Mouse (Mus musculus) stomach, embryonic 16.5 days (tissue): ENCODE results near the gene Neurl1b. TPM values are rescaled to one million over a fixed set of nuclear protein-coding genes. Genes with fewer than 3 reads are reported as not detected.

Source experiments
- ATAC-seq: fragments of 200-750 bp; cut with Nextera tagmentation; 2 replicates; pipeline ENCODE4 v1.8.0; 2017; ENCODE audit warnings: moderate number of reproducible peaks, moderate TSS enrichment; ENCODE audit not compliant: insufficient read depth, low FRiP score
- H3K27ac ChIP-seq: fragments of 300-500 bp; sonication (generic); 2 replicates; pipeline ENCODE4 v1.5.1; 2014; ENCODE audit warnings: low read length
- H3K27me3 ChIP-seq: fragments of 300-500 bp; sonication (generic); 2 replicates; pipeline ENCODE4 v1.6.1; 2014; ENCODE audit warnings: low read length, control low read depth, mixed read lengths; ENCODE audit not compliant: control insufficient read depth, insufficient read depth
- H3K36me3 ChIP-seq: fragments of 300-500 bp; sonication (generic); 2 replicates; pipeline ENCODE4 v1.6.1; 2014; ENCODE audit warnings: low read length; ENCODE audit not compliant: control insufficient read depth, insufficient read depth
- H3K4me1 ChIP-seq: fragments of 300-500 bp; sonication (generic); 2 replicates; pipeline ENCODE4 v1.6.1; 2014; ENCODE audit warnings: low read length, control low read depth, mixed read lengths; ENCODE audit not compliant: control insufficient read depth, insufficient read depth
- H3K4me2 ChIP-seq: fragments of 300-500 bp; sonication (generic); 2 replicates; pipeline ENCODE4 v1.6.1; 2014; ENCODE audit warnings: low read depth, low read length, mixed read lengths
- H3K4me3 ChIP-seq: fragments of 300-500 bp; sonication (generic); replicated peaks from 2 replicates; pipeline ENCODE4 v1.5.1; 2014; ENCODE audit warnings: mild to moderate bottlenecking, low read length
- H3K9ac ChIP-seq: fragments of 300-500 bp; sonication (generic); 2 replicates; pipeline ENCODE4 v1.6.1; 2014; ENCODE audit warnings: low read length
- H3K9me3 ChIP-seq: fragments of 300-500 bp; sonication (generic); replicated peaks from 2 replicates; pipeline ENCODE4 v1.6.1; 2016; ENCODE audit warnings: low read length, control low read depth; ENCODE audit not compliant: control insufficient read depth
- WGBS: fragments of 180-500 bp; shearing (Covaris S2); extraction: QIAGEN DNeasy Blood & Tissue Kit; methylation state at CpG from one replicate; pipeline ENCODE4 v1.1.7; 2014; 5-methylcytosine and 5-hydroxymethylcytosine counted together
- polyA plus RNA-seq: library from polyadenylated mRNA; unstranded; fragments of >200 nt; fragmentation: Nextera tagmentation; extraction: Ambion mirVana; gene quantifications from 2 replicates; pipeline ENCODE4 v1.2.1, GENCODE M21; 2015

Neurl1b gene
- polyA plus RNA-seq, 1 experiment from 2014 or later = 2.9 TPM

DNA sequence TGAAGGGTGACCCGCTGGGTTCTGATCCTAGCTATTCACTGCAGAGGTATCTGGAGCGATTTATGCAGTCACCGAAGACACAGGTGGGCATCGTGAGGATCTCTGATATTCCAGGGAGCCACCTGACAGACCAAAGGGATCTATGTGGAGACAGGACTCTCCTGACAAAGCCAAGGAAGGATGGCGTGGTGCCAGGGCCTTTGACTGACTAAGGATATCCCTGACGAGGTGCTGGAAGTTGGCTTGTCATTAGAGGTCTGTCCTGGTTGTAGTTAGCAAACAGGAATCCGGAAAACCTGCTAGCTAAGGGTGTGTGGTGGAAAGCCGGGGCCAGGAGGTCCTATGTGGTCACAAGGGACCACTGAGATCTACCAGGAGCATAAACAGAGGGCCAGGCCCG is 25.4 kb upstream of the Neurl1b start:
- ATAC-seq = no peak
- Histone ChIP-seq H3K36me3 (no peaks in the 10 kb centered on the region), H3K9ac (no peak overlapping the region), H3K4me1 (0 out of 2 replicates have a peak, but pooled peaks cover 4% of the 10 kb centered on the region), H3K4me3 (no peak overlapping the region), H3K27me3 (no peaks in the 10 kb centered on the region), H3K4me2 (no peak overlapping the region), H3K9me3 (no peaks in the 10 kb centered on the region), H3K27ac (no peak overlapping the region)
- 80% methylated on average over 9 of the region's 9 CpGs for WGBS

DNA sequence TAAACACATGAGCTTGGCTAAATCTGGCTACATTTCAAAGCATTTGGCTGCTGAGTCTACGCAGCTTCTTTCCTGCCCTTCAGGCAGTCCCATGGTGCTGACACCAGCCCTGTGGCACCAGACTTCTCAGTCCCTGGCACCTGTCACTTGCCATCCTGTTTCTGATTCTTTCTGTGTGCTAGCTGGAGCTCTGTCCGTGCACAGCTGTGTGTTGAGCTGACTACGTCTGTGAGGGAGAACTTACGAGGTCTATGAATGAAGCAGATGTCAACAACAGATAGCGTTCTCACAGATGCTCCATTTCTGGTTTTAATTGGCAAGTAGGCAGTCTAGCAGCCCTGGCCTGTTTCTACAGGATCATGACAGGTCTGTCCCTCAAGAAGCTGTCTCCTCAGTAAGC is 24.0 kb upstream of the Neurl1b start:
- ATAC-seq = no peak
- WGBS = 60% methylated on average over 5 of the region's 5 CpGs
- no peak overlapping the region for H3K4me3 ChIP-seq

GRCm38 (mm10) chr17:26392355-26392754 is 22.3 kb upstream of the Neurl1b start:
- ATAC-seq = no peak
- H3K9ac ChIP-seq = no peak overlapping the region
- peaks cover under 1% of the 10 kb centered on the region; the same call in 1 of the 2 replicates for H3K4me1 ChIP-seq
- H3K36me3 ChIP-seq = no peaks in the 10 kb centered on the region
- WGBS = 80% methylated on average over 7 of the region's 7 CpGs
- no peak overlapping the region for H3K27ac ChIP-seq
- no peak overlapping the region for H3K4me2 ChIP-seq
- H3K4me3 ChIP-seq = no peak overlapping the region
- no peaks in the 10 kb centered on the region for H3K27me3 ChIP-seq
- H3K9me3 ChIP-seq = no peaks in the 10 kb centered on the region

More for the DNA sequence above, 24.0 kb upstream of the Neurl1b start:
- Histone ChIP-seq H3K27ac (no peak overlapping the region), H3K9me3 (no peaks in the 10 kb centered on the region), H3K27me3 (no peaks in the 10 kb centered on the region), H3K9ac (no peak overlapping the region), H3K36me3 (no peaks in the 10 kb centered on the region), H3K4me2 (no peak overlapping the region), H3K4me1 (0 out of 2 replicates have a peak, but pooled peaks cover 4% of the 10 kb centered on the region)

DNA sequence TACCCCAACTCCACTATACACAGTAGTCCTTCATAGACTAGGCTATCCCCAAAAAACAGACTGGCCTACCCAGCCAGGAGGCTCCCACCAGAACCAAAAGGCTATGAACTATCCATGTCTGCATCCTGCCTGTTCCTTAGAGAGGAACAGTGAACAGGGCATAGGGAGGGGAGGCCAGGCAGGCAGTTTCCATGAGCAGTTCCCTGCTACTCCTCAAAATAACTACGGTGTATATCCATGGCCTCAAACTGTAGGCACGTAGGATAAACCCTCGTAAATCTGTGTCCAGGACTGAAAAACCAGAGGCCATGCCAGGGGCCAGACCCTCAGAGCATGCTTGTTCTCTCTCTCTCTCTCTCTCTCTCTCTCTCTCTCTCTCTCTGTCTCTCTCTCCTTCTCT is 17.9 kb upstream of the Neurl1b start:
- WGBS = 50% methylated on average over 3 of the region's 3 CpGs
- Histone ChIP-seq H3K4me2 (no peak overlapping the region), H3K9ac (no peak overlapping the region), H3K36me3 (no peaks in the 10 kb centered on the region), H3K9me3 (no peaks in the 10 kb centered on the region; the same call in 1 of the 2 replicates), H3K27me3 (no peaks in the 10 kb centered on the region), H3K4me3 (no peak overlapping the region), H3K27ac (peak overlapping the region; percentile 58), H3K4me1 (no peaks in the 10 kb centered on the region; the same call in 1 of the 2 replicates)
- ATAC-seq = peak; percentile 42; the same call in 1 of the 2 replicates

- Histone ChIP-seq H3K36me3 (no peaks in the 10 kb centered on the region), H3K27ac (peak overlapping the region; percentile 58), H3K4me1 (no peaks in the 10 kb centered on the region; the same call in 1 of the 2 replicates), H3K4me3 (no peak overlapping the region), H3K27me3 (no peaks in the 10 kb centered on the region), H3K9me3 (no peaks in the 10 kb centered on the region; the same call in 1 of the 2 replicates), H3K9ac (peak overlapping the region; percentile 42; the same call in 1 of the 2 replicates), H3K4me2 (no peak overlapping the region)
- WGBS = 23% methylated on average over 6 of the region's 6 CpGs
- peak; percentile 82; the same call in 1 of the 2 replicates for ATAC-seq
Measured at GRCm38 (mm10) chr17:26397339-26397738, 17.3 kb upstream of the Neurl1b start.

- H3K4me3 ChIP-seq = no peak overlapping the region
- H3K9me3 ChIP-seq = no peaks in the 10 kb centered on the region; the same call in 1 of the 2 replicates
- no peaks in the 10 kb centered on the region for H3K27me3 ChIP-seq
- H3K9ac ChIP-seq = no peak overlapping the region
- WGBS = 79% methylated on average over 10 of the region's 10 CpGs
- no peaks in the 10 kb centered on the region for H3K36me3 ChIP-seq
- no peak overlapping the region for H3K4me2 ChIP-seq
- ATAC-seq = no peak
- no peak overlapping the region for H3K27ac ChIP-seq
- H3K4me1 ChIP-seq = no peaks in the 10 kb centered on the region
Measured at GRCm38 (mm10) chr17:26405340-26406100, 9.1 kb upstream of the Neurl1b start.

DNA sequence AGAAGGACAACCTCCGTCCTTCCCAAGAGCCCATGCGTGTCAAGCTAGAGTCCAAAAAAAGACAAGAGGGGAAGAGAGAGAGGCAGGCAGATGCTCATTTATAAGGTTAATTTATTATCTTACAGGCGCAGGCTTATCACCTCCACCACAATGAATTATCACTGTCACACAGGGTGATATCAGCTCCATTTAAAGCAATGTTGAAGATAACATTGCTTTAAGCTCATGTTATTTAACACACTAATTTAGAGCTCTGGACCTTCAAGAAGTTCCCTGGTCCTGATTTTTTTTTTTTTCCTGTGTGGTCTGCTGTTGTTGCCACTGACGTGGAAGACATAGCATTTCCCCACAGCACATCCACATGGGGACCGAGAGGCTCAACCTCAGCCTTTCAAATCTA is 1.7 kb upstream of the Neurl1b start:
- no peak overlapping the region for H3K27ac ChIP-seq
- no peak overlapping the region for H3K4me3 ChIP-seq
- ATAC-seq = no peak
- no peaks in the 10 kb centered on the region; the same call in 1 of the 2 replicates for H3K27me3 ChIP-seq
- H3K36me3 ChIP-seq = no peaks in the 10 kb centered on the region
- 70% methylated on average over 5 of the region's 5 CpGs for WGBS
- H3K4me1 ChIP-seq = peaks cover 9% of the 10 kb centered on the region; the same call in 1 of the 2 replicates
- no peak overlapping the region for H3K9ac ChIP-seq
- H3K4me2 ChIP-seq = no peak overlapping the region
- no peaks in the 10 kb centered on the region for H3K9me3 ChIP-seq

GRCm38 (mm10) chr17:26414184-26414522 is 476 bp upstream of the Neurl1b start:
- H3K4me2 ChIP-seq = peak overlapping the region; percentile 95
- WGBS = 6% methylated on average over 5 of the region's 5 CpGs
- peak overlapping the region; percentile 85 for H3K4me3 ChIP-seq
- no peaks in the 10 kb centered on the region; the same call in 1 of the 2 replicates for H3K27me3 ChIP-seq
- no peak overlapping the region for H3K27ac ChIP-seq
- peaks cover 9% of the 10 kb centered on the region; the same call in 1 of the 2 replicates for H3K4me1 ChIP-seq
- ATAC-seq = no peak
- H3K9ac ChIP-seq = peak overlapping the region; percentile 91
- H3K36me3 ChIP-seq = no peaks in the 10 kb centered on the region
- no peaks in the 10 kb centered on the region for H3K9me3 ChIP-seq

GRCm38 (mm10) chr17:26415355-26415865 is 781 bp downstream of the Neurl1b start:
- H3K4me1 ChIP-seq = peaks cover 9% of the 10 kb centered on the region; the same call in 1 of the 2 replicates
- peak overlapping the region; percentile 95 for H3K4me2 ChIP-seq
- H3K9ac ChIP-seq = peak overlapping the region; percentile 91
- H3K27ac ChIP-seq = peak overlapping the region; percentile 70; the same call in 1 of the 2 replicates
- WGBS = 3% methylated on average over 27 of the region's 27 CpGs
- H3K9me3 ChIP-seq = no peaks in the 10 kb centered on the region
- ATAC-seq = no peak
- no peaks in the 10 kb centered on the region; the same call in 1 of the 2 replicates for H3K27me3 ChIP-seq
- no peaks in the 10 kb centered on the region for H3K36me3 ChIP-seq
- peak overlapping the region; percentile 85 for H3K4me3 ChIP-seq
